Mouse (Mus musculus): ENCODE results near the gene Schip1. TPM values are rescaled to one million over a fixed set of nuclear protein-coding genes. Genes with fewer than 3 reads are reported as not detected.

Gene Schip1
- polyA plus RNA-seq, 1 experiment from 2014 or later = 165 TPM

DNA sequence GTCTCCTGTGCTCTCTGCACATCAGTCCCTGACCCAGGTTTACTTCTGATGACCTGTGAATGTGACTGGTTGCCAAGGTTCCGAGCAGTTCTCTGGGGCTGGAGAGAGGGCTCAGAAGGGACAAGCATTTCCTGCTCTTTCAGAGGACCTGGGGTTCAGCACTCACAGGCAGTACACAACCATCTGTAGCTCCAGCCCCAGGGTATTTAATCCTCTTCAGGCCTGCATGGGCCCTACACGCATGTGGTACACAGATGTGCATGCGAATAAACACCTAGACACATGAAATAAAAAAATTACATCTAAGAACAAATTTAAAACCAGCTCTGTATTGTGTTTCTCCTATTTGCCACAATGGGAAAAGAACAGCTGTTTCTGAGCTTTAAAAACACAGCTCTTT lies 503.5 kb downstream of the Schip1 start:
- 78% methylated on average over 3 of the region's 3 CpGs for WGBS
- Histone ChIP-seq H3K9me3 (replicated peaks; ENCODE audit: control insufficient read depth, low read length) (no peaks in the 10 kb centered on the region), H3K4me1 (ENCODE audit: control insufficient read depth, insufficient read depth, low read length) (peaks cover 15% of the 10 kb centered on the region), H3K4me3 (ENCODE audit: low read depth, low read length) (no peak overlapping the region), H3K36me3 (ENCODE audit: control insufficient read depth, insufficient read depth, low read length) (no peaks in the 10 kb centered on the region), H3K4me2 (ENCODE audit: low read length) (no peak overlapping the region), H3K9ac (ENCODE audit: low read length) (no peak overlapping the region), H3K27ac (ENCODE audit: low read depth, low read length) (no peak overlapping the region), H3K27me3 (replicated peaks; ENCODE audit: control insufficient read depth, insufficient read depth, low read length) (no peaks in the 10 kb centered on the region)
- no peak for ATAC-seq
- no peak for DNase-seq (ENCODE audit: low spot score)

DNA sequence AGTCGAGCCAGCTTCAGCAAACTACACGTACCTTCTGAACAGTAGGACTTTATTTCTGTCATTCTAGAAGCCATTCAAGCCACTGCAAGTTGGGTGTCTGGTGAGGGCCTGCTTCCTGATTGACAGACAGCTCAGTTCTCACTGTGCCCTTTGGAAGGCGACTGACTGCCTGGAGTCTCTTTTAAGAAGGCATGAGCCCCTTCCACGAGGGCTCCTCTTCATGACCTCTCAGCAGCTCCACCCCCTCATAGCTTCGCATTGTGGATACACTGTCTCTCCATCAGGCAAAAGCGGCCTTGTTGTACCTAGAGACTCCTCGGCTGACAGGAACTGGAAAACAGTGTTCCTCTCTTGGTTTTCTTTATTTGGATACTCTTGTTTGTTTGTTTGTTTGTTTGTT lies 504.1 kb downstream of the Schip1 start:
- H3K27ac ChIP-seq (ENCODE audit: low read depth, low read length) = no peak overlapping the region
- 55% methylated on average over 7 of the region's 7 CpGs for WGBS

DNA sequence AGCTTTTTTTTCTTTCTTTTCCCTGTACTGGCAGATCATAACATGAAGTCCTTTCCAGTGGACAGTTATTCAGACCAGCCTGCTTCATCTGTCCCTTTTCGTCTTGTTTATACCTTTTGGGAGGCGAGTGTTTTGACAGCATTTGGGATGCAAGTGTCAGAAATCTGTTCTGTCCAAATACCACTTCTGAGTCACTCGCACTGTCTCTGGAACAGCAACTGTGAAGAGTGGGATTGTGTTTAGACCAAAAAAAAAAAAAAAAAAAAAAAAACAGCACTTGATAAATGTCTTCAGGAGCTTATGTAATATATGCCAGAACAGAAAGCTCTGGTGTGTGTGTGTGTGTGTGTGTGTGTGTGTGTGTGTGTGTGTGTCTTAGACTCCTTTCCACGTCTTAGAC lies 505.7 kb downstream of the Schip1 start:
- Histone ChIP-seq H3K4me2 (ENCODE audit: low read length) (no peak overlapping the region), H3K36me3 (ENCODE audit: control insufficient read depth, insufficient read depth, low read length) (no peaks in the 10 kb centered on the region), H3K9me3 (replicated peaks; ENCODE audit: control insufficient read depth, low read length) (no peaks in the 10 kb centered on the region), H3K27me3 (replicated peaks; ENCODE audit: control insufficient read depth, insufficient read depth, low read length) (no peaks in the 10 kb centered on the region), H3K27ac (ENCODE audit: low read depth, low read length) (no peak overlapping the region), H3K4me3 (ENCODE audit: low read depth, low read length) (no peak overlapping the region), H3K9ac (ENCODE audit: low read length) (no peak overlapping the region), H3K4me1 (ENCODE audit: control insufficient read depth, insufficient read depth, low read length) (peaks cover 24% of the 10 kb centered on the region)
- ATAC-seq (no peak), DNase-seq (ENCODE audit: low spot score) (no peak)
- 77% methylated on average over 4 of the region's 4 CpGs for WGBS

More for the DNA sequence above, 504.1 kb downstream of the Schip1 start:
- H3K4me1 ChIP-seq (ENCODE audit: control insufficient read depth, insufficient read depth, low read length) = peaks cover 16% of the 10 kb centered on the region
- no peak for ATAC-seq
- no peak overlapping the region for H3K4me2 ChIP-seq (ENCODE audit: low read length)
- no peaks in the 10 kb centered on the region for H3K36me3 ChIP-seq (ENCODE audit: control insufficient read depth, insufficient read depth, low read length)
- no peak overlapping the region for H3K4me3 ChIP-seq (ENCODE audit: low read depth, low read length)
- H3K9me3 ChIP-seq (replicated peaks; ENCODE audit: control insufficient read depth, low read length) = no peaks in the 10 kb centered on the region
- H3K9ac ChIP-seq (ENCODE audit: low read length) = no peak overlapping the region
- DNase-seq (ENCODE audit: low spot score) = no peak
- H3K27me3 ChIP-seq (replicated peaks; ENCODE audit: control insufficient read depth, insufficient read depth, low read length) = no peaks in the 10 kb centered on the region

DNA sequence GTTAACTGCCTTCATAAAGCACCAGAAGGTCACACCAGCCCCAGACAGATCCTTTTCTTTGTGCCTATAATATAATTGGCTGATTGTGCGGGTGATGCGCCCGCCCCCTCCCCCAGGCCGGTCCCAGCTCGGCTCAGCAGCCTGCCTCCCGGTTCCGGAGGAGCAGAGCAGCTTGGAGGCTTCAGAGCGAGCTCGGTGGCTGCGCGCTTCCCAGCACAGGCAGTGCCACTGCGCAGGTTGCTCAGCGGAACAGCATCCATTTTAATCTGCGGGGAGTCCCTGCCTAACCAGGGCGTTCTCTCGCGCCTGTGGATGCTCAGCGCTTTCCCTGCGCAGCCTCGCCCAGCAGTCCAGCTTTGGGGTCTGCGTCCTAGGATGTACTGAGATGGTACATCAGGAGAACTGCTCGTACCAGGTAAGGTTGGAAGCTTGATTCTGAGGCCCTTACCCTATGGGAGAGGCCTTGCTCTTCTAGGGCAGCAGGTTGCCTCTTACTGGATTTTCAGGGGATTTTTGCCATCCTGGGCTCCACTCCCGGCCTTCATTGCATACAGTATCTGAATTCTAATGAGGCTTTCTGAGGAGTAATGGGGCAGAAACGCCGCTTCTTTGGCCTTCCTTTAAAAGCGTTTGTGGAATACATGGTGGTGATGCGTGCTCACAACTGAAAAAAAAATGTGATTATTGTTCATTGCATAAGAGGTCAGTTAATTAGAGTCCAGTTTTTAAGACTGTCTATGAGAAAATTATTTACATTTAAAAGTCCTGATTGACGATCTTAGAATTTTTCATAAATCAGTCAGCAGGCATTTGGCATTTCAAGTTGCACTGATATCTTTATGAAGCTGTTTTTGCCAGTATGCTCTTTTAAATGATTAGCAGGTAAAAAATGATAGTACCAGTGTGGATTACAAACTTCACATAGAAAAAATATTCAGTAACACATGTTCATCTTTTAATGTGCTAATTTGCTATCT lies 507.9 kb downstream of the Schip1 start:
- peak overlapping the region; percentile 71 for H3K4me2 ChIP-seq (ENCODE audit: low read length)
- H3K4me1 ChIP-seq (ENCODE audit: control insufficient read depth, insufficient read depth, low read length) = peaks cover 41% of the 10 kb centered on the region
- DNase-seq (ENCODE audit: low spot score) (peak; percentile 93), ATAC-seq (peak; percentile 92)
- H3K9ac ChIP-seq (ENCODE audit: low read length) = peak overlapping the region; percentile 80
- H3K27me3 ChIP-seq (replicated peaks; ENCODE audit: control insufficient read depth, insufficient read depth, low read length) = no peaks in the 10 kb centered on the region
- H3K27ac ChIP-seq (ENCODE audit: low read depth, low read length) = peak overlapping the region; percentile 97
- no peaks in the 10 kb centered on the region for H3K9me3 ChIP-seq (replicated peaks; ENCODE audit: control insufficient read depth, low read length)
- H3K36me3 ChIP-seq (ENCODE audit: control insufficient read depth, insufficient read depth, low read length) = no peaks in the 10 kb centered on the region
- H3K4me3 ChIP-seq (ENCODE audit: low read depth, low read length) = peak overlapping the region; percentile 44
- WGBS = 2% methylated on average over 28 of the region's 28 CpGs

GRCm38 (mm10) chr3:68573226-68573624 lies 508.6 kb downstream of the Schip1 start:
- Histone ChIP-seq H3K4me1 (ENCODE audit: control insufficient read depth, insufficient read depth, low read length) (peaks cover 41% of the 10 kb centered on the region), H3K4me2 (ENCODE audit: low read length) (peak overlapping the region; percentile 71), H3K9me3 (replicated peaks; ENCODE audit: control insufficient read depth, low read length) (no peaks in the 10 kb centered on the region), H3K27ac (ENCODE audit: low read depth, low read length) (peak overlapping the region; percentile 97), H3K27me3 (replicated peaks; ENCODE audit: control insufficient read depth, insufficient read depth, low read length) (no peaks in the 10 kb centered on the region), H3K36me3 (ENCODE audit: control insufficient read depth, insufficient read depth, low read length) (no peaks in the 10 kb centered on the region), H3K4me3 (ENCODE audit: low read depth, low read length) (peak overlapping the region; percentile 44), H3K9ac (ENCODE audit: low read length) (peak overlapping the region; percentile 80)
- WGBS = 50% methylated on average over 3 of the region's 3 CpGs
- no peak for ATAC-seq
- no peak for DNase-seq (ENCODE audit: low spot score)

GRCm38 (mm10) chr3:68574097-68574496 lies 509.5 kb downstream of the Schip1 start:
- no peaks in the 10 kb centered on the region for H3K36me3 ChIP-seq (ENCODE audit: control insufficient read depth, insufficient read depth, low read length)
- H3K27ac ChIP-seq (ENCODE audit: low read depth, low read length) = peak overlapping the region; percentile 97
- WGBS = 34% methylated on average over 5 of the region's 8 CpGs

DNA sequence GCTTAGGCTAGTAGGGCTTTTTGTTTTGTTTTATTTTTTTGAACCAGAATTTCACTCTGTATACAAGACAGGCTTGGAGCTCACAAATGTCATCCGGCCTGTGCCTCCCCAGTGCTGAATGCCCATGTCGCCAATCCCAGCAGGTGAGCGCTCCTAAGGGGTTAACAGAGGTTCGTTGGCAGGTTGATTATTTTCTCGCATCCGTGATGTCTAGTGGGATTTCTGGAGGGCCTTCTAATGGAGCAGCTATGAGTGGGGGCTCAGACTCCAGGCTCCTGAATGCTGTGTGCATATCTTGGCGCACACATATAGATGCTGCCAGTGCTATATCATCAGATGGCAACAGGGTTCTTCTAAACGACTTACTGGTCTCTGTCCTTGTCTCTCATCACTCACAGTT lies 510.0 kb downstream of the Schip1 start:
- peak overlapping the region; percentile 44 for H3K4me3 ChIP-seq (ENCODE audit: low read depth, low read length)
- H3K27ac ChIP-seq (ENCODE audit: low read depth, low read length) = peak overlapping the region; percentile 35; the same call in 1 of the 2 replicates
- ATAC-seq (no peak), DNase-seq (ENCODE audit: low spot score) (no peak)
- H3K9me3 ChIP-seq (replicated peaks; ENCODE audit: control insufficient read depth, low read length) = no peaks in the 10 kb centered on the region
- 45% methylated on average over 8 of the region's 8 CpGs for WGBS
- peaks cover 45% of the 10 kb centered on the region for H3K4me1 ChIP-seq (ENCODE audit: control insufficient read depth, insufficient read depth, low read length)
- H3K9ac ChIP-seq (ENCODE audit: low read length) = peak overlapping the region; percentile 80
- H3K27me3 ChIP-seq (replicated peaks; ENCODE audit: control insufficient read depth, insufficient read depth, low read length) = no peaks in the 10 kb centered on the region
- peak overlapping the region; percentile 71 for H3K4me2 ChIP-seq (ENCODE audit: low read length)
- no peaks in the 10 kb centered on the region for H3K36me3 ChIP-seq (ENCODE audit: control insufficient read depth, insufficient read depth, low read length)

More at GRCm38 (mm10) chr3:68574097-68574496, 509.5 kb downstream of the Schip1 start:
- Histone ChIP-seq H3K4me1 (ENCODE audit: control insufficient read depth, insufficient read depth, low read length) (peaks cover 43% of the 10 kb centered on the region), H3K4me2 (ENCODE audit: low read length) (peak overlapping the region; percentile 71), H3K9ac (ENCODE audit: low read length) (peak overlapping the region; percentile 80), H3K9me3 (replicated peaks; ENCODE audit: control insufficient read depth, low read length) (no peaks in the 10 kb centered on the region), H3K4me3 (ENCODE audit: low read depth, low read length) (peak overlapping the region; percentile 44), H3K27me3 (replicated peaks; ENCODE audit: control insufficient read depth, insufficient read depth, low read length) (no peaks in the 10 kb centered on the region)
- no peak for ATAC-seq
- peak; percentile 55 for DNase-seq (ENCODE audit: low spot score)

- no peaks in the 10 kb centered on the region for H3K9me3 ChIP-seq (replicated peaks; ENCODE audit: control insufficient read depth, low read length)
- H3K27me3 ChIP-seq (replicated peaks; ENCODE audit: control insufficient read depth, insufficient read depth, low read length) = no peaks in the 10 kb centered on the region
- H3K4me2 ChIP-seq (ENCODE audit: low read length) = peak overlapping the region; percentile 71
- peak overlapping the region; percentile 41; the same call in 1 of the 2 replicates for H3K27ac ChIP-seq (ENCODE audit: low read depth, low read length)
- H3K36me3 ChIP-seq (ENCODE audit: control insufficient read depth, insufficient read depth, low read length) = no peaks in the 10 kb centered on the region
- WGBS = 33% methylated on average over 10 of the region's 10 CpGs
- peaks cover 46% of the 10 kb centered on the region for H3K4me1 ChIP-seq (ENCODE audit: control insufficient read depth, insufficient read depth, low read length)
- 0 out of 2 replicates have a peak overlapping the region, but pooled peaks have one; percentile 0 for H3K9ac ChIP-seq (ENCODE audit: low read length)
- no peak overlapping the region for H3K4me3 ChIP-seq (ENCODE audit: low read depth, low read length)
- DNase-seq (ENCODE audit: low spot score) (peak; percentile 44), ATAC-seq (no peak)
These were observed 511.2 kb downstream of the Schip1 start for GRCm38 (mm10) chr3:68575636-68576340.

Data from forebrain, embryonic 14.5 days (tissue).